Mouse (Mus musculus): Measurements from ENCODE around the gene Glt1d1. TPM values are rescaled to one million over a fixed set of nuclear protein-coding genes. Genes with fewer than 3 reads are reported as not detected.

Gene Glt1d1
- total RNA-seq, 2 experiments from 2014 or later, result 23.8 to 26.7 TPM

DNA sequence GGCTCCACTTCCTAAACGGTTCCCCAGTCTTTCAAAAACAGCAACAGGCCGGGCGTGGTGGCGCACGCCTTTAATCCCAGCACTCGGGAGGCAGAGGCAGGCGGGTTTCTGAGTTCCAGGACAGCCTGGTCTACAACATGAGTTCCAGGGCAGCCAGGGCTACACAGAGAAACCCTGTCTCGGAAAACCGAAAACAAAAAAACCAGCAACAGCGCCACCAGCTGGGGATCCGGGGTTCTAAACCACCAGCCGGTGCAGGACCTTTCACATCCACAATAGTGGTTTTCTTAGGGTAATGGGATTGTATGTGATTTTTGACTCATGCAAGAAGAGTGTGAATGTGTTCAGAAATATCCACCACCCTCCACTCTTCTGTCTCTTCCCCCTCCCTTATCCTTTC lies 4.8 kb upstream of the Glt1d1 start:
- no peak for DNase-seq (ENCODE audit: low spot score in 2 of 2)

- no peak for DNase-seq (ENCODE audit: low spot score in 2 of 2)
These were observed 391 bp upstream of the Glt1d1 start for GRCm38 (mm10) chr5:127631671-127632070.

GRCm38 (mm10) chr5:127633188-127633587 lies 1.1 kb downstream of the Glt1d1 start:
- DNase-seq (ENCODE audit: low spot score in 2 of 2), result no peak

- DNase-seq (ENCODE audit: low spot score in 2 of 2), result no peak
These were observed 1.6 kb downstream of the Glt1d1 start for GRCm38 (mm10) chr5:127633666-127634065.

- DNase-seq (ENCODE audit: low spot score in 2 of 2), result no peak
These were observed 5.6 kb downstream of the Glt1d1 start for GRCm38 (mm10) chr5:127637622-127638021.

GRCm38 (mm10) chr5:127638177-127638576 lies 6.1 kb downstream of the Glt1d1 start:
- DNase-seq (ENCODE audit: low spot score in 2 of 2), result no peak

DNA sequence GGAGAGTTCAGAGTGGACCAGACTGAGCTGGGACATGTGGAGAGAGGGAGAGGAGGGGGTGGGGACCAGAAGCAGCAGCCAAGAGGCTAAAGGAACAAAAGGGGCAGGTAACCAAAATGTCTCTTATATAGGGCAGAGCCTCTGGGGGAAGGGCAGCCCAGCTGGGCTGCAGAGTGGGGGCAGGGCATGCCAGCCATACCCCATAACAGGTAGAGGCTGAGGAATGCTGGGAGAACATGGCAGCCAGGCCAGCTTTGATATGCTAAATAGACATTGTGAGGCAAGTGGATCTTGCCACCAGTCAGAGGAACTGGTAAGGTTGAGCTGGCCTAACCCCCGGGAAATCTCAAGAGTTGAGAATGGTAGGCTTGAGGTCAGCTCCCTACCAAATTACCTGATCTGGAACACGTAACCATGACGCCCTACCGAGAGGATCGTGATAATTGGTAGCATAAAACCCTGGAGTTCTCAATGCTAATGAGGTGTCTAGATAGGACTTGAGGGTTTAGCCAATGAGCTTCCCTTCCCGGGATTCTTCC lies 7.1 kb downstream of the Glt1d1 start:
- no peak for DNase-seq (ENCODE audit: low spot score in 2 of 2)

DNA sequence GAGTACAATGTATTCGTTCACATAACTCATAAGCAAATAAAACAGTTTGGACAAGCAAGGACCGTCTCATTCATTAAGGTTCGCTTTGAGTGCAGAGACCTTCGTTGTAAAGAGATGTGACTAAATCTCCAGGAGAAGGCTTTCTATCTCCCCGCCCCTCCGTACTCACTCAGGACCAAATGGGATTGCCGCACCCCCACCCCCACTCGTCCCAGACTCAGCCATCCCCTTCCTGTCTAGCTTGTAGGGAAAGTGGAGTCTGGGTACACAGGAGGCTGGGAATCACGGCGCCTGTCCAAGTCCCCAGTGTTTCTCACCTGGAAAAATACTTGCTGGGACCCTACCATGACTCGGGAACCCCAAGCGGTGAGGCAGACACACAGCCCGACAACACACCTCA lies 7.6 kb downstream of the Glt1d1 start:
- no peak for DNase-seq (ENCODE audit: low spot score in 2 of 2)

DNA sequence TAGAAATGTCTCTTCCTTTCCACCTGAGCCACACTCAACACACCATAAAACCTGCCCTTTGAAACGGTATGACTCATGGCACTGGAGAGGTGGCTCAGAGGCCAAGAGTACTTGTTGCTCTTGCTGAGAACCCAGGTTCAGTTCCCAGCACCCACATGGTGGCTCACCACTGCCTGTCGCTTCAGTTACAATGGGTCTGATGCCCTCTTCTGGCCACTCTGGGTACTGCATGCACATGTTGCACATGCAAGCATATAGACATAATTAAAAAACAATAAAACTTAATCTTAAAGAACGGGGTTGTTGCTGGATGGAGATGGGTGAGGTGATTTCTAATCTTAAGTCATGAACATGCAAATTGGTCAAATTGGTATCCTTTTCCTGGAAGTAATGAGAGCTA lies 8.3 kb downstream of the Glt1d1 start:
- no peak for DNase-seq (ENCODE audit: low spot score in 2 of 2)

DNA sequence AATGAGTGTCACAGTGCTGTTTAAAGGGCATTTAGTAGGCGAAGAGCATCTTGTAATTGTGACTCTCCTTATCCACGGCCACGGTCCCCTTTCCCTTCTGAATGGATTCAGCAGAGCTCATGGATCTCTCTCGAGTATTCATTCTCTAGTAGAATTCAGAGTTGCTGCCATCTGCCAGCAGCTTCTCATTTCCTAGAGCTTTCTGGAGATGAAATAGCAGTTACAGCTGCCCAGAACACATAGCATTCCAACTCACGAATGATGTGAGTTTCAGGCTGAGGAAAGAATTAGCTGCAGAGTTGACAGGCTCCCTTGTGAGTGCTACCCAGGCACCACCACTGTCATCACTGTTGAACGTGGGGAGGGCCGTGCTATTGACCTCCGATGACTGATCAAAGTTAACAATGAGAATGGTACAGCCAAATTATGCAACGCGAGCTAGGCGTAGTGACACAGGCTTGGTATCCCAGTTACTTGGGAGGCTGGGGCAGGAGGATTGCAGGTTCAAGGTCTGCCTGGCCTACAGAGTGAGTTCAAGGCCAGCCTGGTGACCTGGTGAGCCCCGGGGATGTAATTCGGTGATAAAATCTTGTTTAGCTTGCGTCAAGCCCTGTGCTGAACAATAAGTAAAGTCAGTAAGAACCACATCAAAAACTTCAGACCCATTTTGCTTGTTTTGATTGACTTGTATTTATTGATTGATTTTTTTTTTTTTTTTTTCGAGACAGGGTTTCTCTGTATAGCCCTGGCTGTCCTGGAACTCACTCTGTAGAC lies 9.3 kb downstream of the Glt1d1 start:
- DNase-seq (ENCODE audit: low spot score in 2 of 2), result no peak

DNA sequence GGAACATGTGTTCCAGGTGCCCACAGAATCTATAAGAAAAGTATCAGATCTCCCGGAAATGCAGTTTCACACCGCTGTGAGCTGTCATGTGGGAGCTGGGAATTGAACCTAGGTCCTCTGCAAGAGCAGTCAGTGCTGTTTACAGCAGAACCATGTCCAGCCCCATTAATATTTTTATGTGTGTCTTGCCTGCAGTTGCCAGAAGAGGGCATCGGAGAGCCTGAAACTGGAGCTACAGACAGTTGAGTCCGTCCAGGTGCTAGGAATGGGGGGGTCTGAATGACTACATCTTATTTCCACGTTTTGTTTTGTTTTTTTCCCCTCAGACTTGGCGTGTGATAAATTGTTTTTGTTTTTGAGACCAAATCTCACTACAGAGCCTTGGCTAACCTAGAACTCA lies 16.0 kb downstream of the Glt1d1 start:
- peak in 1 of 2 experiments; percentile 7 for DNase-seq (ENCODE audit: low spot score in 2 of 2)

- DNase-seq (ENCODE audit: low spot score in 2 of 2), result no peak
These were observed 17.0 kb downstream of the Glt1d1 start for GRCm38 (mm10) chr5:127649077-127649476.

GRCm38 (mm10) chr5:127658257-127658656 lies 26.2 kb downstream of the Glt1d1 start:
- no peak for DNase-seq (ENCODE audit: low spot score in 2 of 2)

GRCm38 (mm10) chr5:127659312-127659711 lies 27.2 kb downstream of the Glt1d1 start:
- DNase-seq (ENCODE audit: low spot score in 2 of 2), result no peak

DNA sequence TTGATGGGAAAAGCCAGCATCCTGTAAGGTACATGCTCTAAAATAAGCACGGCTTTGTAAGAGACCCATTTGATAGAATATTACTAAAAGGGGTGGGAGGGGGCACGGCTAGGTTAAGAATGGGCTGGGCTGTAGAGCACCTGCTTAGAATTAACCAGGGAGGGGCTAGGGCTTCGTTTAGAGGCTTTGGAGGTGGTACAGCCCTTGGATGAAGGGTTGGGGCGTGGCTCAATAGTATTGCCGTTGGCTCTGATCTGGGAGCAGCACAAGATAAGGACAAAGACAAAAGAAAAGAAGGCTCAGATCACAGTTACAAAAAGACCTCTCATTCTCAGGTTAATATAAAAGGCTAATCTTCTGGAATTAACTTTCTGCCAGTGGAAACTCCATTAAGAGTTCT lies 28.2 kb downstream of the Glt1d1 start:
- DNase-seq (ENCODE audit: low spot score in 2 of 2), result no peak

DNA sequence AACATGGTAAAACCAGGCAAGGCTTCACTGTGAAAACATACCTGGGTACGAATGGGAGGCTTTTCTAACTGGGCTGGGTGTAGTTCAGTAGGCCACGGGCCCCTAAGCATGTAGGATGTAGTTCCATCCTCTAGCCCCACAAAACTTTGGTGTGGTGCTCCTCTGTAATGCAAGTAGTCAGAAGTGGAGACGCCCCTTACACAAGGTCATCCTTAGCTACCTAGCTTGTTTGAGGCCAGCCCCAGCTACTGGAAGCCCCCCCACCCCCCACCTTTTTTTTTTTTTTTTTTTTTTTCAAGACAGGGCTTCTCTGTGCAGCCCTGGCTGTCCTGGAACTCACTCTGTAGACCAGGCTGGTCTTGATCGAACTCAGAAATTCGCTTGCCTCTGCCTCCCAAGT lies 28.9 kb downstream of the Glt1d1 start:
- DNase-seq (ENCODE audit: low spot score in 2 of 2), result no peak

DNA sequence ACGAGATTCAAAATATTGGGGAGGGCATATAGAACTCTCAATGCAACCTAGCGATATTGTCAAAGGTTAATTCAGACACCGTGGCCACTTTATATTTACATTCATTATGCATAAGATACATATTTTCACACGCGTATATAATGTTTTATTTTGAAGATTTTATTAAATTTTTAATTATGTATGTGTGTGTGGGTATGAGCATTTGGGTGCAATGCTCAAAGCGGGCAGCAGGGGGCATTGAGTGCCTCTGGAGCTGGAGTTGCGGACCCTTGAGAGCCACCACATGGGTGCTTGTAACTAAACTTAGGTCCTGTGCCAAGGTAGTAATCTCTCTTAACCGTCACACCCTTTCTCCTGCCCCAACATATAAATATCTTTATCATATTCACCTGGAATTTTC lies 41.9 kb downstream of the Glt1d1 start:
- no peak for DNase-seq (ENCODE audit: low spot score in 2 of 2)

- DNase-seq (ENCODE audit: low spot score in 2 of 2), result no peak
These were observed 45.5 kb downstream of the Glt1d1 start for GRCm38 (mm10) chr5:127677561-127677960.

- no peak for DNase-seq (ENCODE audit: low spot score in 2 of 2)
These were observed 46.4 kb downstream of the Glt1d1 start for GRCm38 (mm10) chr5:127678501-127678900.

DNA sequence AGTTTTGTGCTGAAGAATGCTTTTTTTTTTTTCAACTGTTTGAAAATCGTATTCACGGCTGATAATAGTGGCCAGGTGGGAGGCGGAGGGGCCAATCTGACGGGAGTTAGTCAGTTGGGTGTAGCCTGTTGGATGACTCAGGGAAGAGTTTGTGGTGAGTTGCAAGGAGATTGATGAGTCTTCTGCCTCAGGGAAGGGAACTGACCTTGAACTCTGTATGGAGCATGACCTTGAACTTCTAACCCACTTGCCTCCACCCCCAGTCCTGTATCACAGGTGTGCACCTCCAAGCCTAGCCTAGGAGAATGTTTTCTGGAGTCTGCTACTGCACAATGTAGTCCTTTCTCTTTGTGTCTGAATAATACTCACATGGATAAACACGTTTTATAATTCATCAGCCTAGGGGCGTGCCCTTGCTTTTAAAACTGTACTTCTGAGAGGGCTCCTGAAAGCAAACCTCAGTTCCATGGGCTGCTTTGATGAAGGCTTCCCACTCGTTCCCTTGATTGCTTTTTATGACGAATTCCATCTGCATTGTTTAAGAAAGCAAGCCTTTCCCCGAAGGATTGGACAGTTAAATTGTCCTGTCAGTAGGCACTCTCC lies 56.6 kb downstream of the Glt1d1 start:
- no peak for DNase-seq (ENCODE audit: low spot score in 2 of 2)

DNA sequence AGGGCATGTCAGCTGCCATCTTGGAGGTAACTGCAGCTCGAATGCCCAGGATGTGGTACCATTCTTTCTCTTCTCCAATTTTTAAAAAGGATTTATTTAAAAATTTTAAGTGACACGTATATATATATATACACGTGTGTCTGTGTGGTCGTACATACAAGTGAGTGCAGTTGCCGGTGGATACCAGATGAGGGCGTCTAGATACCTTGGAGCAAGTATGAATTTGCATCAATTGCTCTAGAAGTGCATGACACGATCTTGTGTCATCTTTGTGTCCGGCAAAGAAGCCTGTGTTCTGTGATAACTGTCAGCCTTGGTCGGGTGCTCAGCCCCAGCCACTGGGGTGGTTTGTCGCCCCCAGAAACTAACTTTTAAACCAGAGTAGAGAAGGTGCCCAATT lies 59.0 kb downstream of the Glt1d1 start:
- DNase-seq (ENCODE audit: low spot score in 2 of 2), result no peak

DNA sequence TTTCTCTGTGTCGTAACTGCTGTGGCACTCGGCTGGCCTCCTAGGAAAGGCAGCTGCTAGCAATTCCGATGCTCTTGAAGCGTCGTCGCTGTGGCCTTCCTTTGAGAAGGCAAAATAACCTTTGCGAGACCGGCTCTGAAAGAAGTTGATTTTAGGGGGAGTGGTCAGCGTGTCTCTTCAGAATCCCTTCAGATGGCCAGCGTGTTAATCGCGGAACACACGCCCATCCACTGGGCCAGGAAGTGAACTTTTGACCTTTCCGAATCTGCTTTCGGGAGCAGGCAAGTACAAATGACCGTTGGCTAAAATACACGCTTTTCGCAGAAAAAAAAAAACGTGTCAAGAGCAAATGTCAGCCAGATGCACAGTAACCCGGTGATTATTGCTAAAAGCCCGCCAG lies 59.5 kb downstream of the Glt1d1 start:
- DNase-seq (ENCODE audit: low spot score in 2 of 2), result no peak

DNA sequence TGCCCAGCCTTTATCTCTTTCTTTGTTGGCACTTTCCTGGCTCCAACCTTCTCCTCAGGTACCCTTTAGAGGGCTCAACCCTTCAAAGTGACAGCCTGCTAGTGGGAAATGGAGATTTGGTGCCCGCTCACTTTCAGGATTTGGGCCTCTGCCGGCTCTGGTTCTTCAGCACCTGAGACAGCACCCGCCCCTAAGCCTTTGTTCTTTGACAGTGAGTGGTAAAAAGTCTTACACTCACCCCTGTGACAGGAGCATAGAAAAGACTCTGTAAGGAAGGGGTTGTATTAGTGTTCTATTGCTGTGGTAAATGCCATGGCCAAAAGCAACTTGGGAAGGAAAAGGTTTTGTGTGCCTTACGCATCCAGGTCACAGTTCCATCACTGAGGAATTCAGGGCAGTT lies 63.8 kb downstream of the Glt1d1 start:
- no peak for DNase-seq (ENCODE audit: low spot score in 2 of 2)

Data from layer of hippocampus, postnatal 14 days (tissue).